Mouse (Mus musculus): ENCODE results near the gene Dhcr7.

Gene Dhcr7

GRCm38 (mm10) chr7:143833581-143834190, 10.7 kb downstream of the Dhcr7 start:
- DNase-seq (ENCODE audit: low spot score) = no peak

- no peak for DNase-seq (ENCODE audit: low spot score)
Observed at GRCm38 (mm10) chr7:143834316-143834715, 11.4 kb downstream of the Dhcr7 start.

- no peak for DNase-seq (ENCODE audit: low spot score)
Observed at GRCm38 (mm10) chr7:143834972-143835371, 12.0 kb downstream of the Dhcr7 start.

- no peak for DNase-seq (ENCODE audit: low spot score)
Observed at GRCm38 (mm10) chr7:143837705-143838358, 14.9 kb downstream of the Dhcr7 start.

GRCm38 (mm10) chr7:143840121-143840520, 17.2 kb downstream of the Dhcr7 start:
- no peak for DNase-seq (ENCODE audit: low spot score)

- no peak for DNase-seq (ENCODE audit: low spot score)
Observed at GRCm38 (mm10) chr7:143841301-143841700, 18.4 kb downstream of the Dhcr7 start.

- DNase-seq (ENCODE audit: low spot score) = no peak
Observed at GRCm38 (mm10) chr7:143848127-143848767, 25.3 kb downstream of the Dhcr7 start.

GRCm38 (mm10) chr7:143848768-143849482, 26.0 kb downstream of the Dhcr7 start:
- DNase-seq (ENCODE audit: low spot score) = no peak

GRCm38 (mm10) chr7:143866538-143866937, 43.6 kb downstream of the Dhcr7 start, which contains the start of gene Gm498:
Gene Gm498, plus strand, starts transcription at chr7:143866838.
- DNase-seq (ENCODE audit: low spot score) = no peak

- no peak for DNase-seq (ENCODE audit: low spot score)
Observed at GRCm38 (mm10) chr7:143868874-143869273, 45.9 kb downstream of the Dhcr7 start.

- no peak for DNase-seq (ENCODE audit: low spot score)
Observed at GRCm38 (mm10) chr7:143883717-143884116, 60.8 kb downstream of the Dhcr7 start.

GRCm38 (mm10) chr7:143891146-143891545, 68.2 kb downstream of the Dhcr7 start:
- no peak for DNase-seq (ENCODE audit: low spot score)

- DNase-seq (ENCODE audit: low spot score) = no peak
Observed at GRCm38 (mm10) chr7:143892361-143892760, 69.4 kb downstream of the Dhcr7 start.

Data from lung, postnatal 25 days (tissue).